Mouse (Mus musculus) mesoderm, embryonic 11.5 days (tissue): ENCODE data around the gene Catsper2.
"Not testable (repeated sequence)": the region's sequence is repeated elsewhere in the genome, so short reads cannot be mapped to it uniquely, and the experiment has no call there.

Experiments used
- DNase-seq: peaks from one replicate; pipeline ENCODE4 v3.0.0-alpha.2; 2012; ENCODE audit warnings: low read depth, low spot score

Catsper2 gene

GRCm38 (mm10) chr2:121434854-121435253 lies 21.3 kb upstream of the Catsper2 start:
- DNase-seq = peak; percentile 24

GRCm38 (mm10) chr2:121425890-121426289 lies 12.3 kb upstream of the Catsper2 start:
- DNase-seq = no peak

- no peak for DNase-seq
These were observed 9.6 kb upstream of the Catsper2 start for GRCm38 (mm10) chr2:121423166-121423565.

- DNase-seq = no peak
These were observed 4.9 kb upstream of the Catsper2 start for GRCm38 (mm10) chr2:121418476-121418875.

DNA sequence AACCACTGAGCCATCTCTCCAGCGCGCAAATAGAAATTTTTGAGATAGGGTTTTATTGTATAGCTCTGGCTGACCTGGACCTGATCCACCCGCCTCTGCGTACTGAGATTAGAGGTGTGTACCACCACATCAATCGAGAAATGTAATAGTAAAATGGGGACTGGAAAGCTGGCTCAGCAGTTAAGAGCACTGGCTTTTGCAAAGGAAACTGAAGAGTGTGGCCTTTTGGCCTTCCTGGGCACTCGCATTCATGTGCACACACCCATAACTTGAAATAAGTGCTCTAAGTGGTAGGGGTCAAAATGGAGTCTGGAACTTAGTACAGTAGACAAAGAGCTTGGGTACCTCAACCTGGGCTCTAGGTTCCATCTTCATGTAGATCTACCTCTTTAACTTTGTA lies 2.8 kb upstream of the Catsper2 start:
- no peak for DNase-seq

DNA sequence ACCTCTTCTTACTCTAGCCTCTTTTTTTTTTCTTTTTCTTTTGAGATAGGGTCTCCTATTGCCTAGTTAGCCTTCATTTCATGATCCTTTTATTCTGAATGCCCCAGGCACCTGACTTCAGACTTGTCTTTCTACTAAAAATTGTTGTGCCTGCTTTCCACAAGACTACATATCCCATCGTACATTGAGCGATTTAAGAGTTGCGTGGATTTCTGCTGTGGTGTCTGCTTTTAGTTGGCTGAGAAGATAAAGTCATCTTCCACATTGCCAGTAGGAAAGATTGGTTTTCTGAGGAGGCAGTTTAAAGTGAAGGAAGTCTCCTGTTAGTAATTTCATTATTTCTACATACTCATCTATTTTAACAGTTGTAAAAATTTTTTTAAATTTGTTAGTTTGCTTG lies 2.0 kb upstream of the Catsper2 start:
- DNase-seq = no peak

DNA sequence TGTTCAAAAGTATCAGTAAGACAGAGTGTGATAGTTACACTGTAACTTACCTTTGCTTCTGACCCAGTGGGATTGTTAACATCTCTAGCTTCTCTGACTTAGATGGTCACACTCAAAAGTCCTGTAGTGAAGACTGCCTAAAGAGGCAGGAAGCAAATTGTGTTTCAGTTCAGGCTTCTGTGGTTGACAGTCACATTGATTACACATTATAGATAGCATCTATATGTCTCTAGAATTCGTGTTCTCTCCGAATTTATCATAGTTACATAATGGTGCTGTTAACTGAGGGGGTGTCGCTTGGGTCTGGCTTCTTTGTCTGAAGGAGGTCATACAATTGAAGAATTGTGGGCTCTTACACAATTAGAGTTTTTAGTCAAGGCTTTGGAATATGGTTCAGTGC lies 1.5 kb upstream of the Catsper2 start:
- no peak for DNase-seq

DNA sequence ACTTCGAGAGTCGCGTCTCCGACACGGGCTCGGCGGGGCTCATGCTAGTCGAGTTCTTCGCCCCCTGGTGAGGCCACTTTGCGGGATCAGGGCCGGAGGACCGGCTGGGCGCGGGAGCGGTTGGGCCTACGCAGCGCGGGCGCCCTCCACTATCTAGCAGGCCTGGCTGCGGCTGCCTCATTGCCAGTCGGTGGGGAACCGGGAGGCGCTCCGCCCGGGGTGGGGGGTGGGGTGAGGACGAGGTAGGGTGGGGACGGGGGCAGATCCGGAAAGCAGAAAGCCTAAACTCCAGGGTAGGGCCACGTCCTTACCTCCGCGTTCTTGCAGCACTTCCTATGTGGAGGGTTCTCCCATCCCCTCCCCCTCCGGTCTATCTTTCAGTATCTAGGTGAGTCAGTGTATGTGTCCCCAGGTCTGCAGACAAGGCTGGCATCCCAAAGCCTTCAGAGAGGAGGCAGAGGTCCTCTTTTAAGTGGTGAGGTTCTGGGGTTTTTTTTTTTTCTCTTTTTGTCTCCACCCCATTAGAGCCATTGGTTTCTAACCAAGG lies 620 bp upstream of the Catsper2 start:
- DNase-seq = peak; percentile 45

GRCm38 (mm10) chr2:121412843-121413386 lies 677 bp downstream of the Catsper2 start:
- DNase-seq = peak; percentile 43

DNA sequence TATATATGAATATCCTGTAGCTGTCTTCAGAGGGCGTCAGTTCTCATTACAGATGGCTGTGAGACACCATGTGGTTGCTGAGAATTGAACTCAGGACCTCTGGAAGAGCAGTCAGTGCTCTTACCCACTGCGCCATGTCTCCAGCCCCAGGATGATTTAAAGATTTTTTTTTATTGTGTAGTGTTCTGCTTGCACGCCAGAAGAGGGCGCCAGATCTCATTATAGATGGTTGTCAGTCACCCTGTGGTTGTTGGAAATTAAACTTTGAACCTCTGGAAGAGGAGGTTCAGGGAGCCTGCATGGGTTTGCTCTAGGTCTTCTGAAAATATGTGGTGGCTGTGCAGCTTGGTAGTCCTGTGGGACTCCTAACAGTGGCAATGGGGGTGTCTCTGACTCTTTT lies 5.4 kb downstream of the Catsper2 start:
- peak; percentile 62 for DNase-seq

DNA sequence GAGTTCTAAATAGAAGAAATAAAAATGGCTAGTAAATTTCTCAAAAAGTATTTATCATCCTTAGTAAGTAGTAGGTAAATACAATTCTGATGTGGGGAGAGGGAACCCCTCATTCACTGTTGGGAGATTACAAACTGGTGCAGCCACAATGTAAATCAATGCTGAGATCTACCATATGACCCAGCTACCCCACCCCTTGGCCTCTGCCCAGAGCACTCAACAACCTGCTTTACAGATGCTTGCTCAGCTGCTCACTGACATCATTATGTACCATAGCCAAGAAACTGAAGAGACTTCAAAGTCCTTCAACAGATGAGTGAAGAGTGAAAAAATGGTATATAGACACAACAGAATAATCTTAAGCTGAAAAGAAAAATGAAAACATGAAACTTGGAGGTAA lies 10.3 kb downstream of the Catsper2 start:
- DNase-seq = no peak

GRCm38 (mm10) chr2:121396624-121397023 lies 17.0 kb downstream of the Catsper2 start:
- peak; percentile 78 for DNase-seq

DNA sequence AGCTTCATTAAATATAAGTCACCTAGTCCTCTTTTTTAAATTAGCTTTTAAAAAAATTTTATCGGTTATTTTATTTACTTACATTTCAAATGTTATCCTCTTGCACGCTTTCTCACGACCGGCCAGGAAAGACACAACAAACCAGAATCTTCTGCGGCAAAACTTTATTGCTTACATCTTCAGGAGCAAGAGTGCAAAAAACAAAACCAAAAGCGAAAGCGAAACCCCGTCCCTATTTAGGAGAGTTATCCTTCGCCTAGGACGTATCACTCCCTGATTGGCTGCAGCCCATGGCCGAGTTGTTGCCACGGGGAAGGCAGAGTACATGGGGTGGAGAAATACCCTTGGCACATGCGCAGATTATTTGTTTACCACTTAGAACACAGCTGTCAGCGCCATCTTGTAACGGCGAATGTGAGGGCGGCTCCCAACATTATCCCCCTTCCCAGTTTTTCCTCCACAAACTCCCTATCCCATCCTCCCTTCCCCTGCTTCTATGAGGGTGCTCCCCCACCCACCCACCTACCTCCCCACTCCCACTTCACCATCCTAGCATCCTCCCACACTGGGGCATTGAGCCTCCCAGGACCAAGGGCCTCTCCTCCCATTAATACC lies 26.5 kb downstream of the Catsper2 start, which contains the start of gene Strc:
Strc (minus strand) TSS at position 208 of the 615 bp plus-strand sequence.
- DNase-seq = not testable (repeated sequence)

DNA sequence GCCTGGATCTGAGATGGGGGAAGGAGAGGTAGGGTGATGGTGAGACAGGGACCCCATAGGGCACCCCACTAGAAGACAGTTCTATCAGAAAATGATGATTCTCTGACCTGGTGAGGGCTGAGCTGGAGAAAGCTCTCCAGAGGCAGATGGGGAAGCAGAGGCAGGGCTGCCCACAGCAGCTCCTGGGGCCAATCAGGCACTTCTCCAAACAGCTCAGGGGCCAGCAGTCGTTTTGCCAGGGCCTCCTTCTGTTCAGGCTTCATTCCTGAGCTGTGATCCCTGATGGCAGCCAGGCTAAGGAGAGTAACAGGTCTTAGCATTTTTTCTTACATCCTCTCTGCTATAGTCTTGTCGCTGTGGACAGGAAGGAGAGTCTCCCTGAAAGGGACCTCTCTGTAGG lies 38.8 kb downstream of the Catsper2 start:
- DNase-seq = no peak

DNA sequence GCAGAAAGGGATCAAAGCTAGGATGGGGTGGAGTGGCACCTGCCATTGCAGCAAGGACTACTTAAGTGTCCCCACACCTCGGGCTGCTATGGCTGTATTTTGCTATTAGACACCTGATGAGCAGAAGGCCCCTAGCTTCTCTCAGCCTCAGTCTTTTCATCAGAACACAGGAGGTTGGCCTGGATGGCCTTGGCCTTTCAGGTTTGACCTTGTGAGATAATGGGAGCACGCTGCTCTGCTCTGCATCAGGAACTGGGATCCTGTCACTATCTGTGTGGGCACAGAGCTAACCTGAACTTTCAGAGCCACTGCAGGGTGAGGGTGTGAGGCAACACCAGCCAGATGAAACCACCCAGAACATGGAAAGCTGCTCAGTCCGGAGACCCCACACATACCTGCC lies 41.3 kb downstream of the Catsper2 start:
- no peak for DNase-seq

- DNase-seq = no peak
These were observed 42.7 kb downstream of the Catsper2 start for GRCm38 (mm10) chr2:121370921-121371320.

DNA sequence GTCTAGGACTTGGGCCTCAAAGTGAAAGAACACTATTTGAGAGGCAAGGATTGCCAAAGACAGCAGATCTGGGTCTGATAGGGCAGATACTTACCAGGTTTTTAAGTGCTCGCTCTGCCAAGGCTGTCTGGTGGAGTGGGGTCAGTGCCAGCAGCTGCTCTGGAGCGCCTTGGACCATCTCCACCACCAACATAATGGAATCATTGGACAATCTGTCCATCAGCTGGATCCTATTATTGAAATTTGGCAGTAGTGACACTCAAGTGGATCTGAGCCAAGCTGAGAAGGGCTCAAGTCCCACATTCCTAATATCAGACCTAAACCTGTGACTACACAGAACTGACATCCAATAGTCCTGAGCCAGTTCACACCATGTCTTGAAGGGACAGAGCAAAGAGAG lies 44.8 kb downstream of the Catsper2 start:
- DNase-seq = no peak

DNA sequence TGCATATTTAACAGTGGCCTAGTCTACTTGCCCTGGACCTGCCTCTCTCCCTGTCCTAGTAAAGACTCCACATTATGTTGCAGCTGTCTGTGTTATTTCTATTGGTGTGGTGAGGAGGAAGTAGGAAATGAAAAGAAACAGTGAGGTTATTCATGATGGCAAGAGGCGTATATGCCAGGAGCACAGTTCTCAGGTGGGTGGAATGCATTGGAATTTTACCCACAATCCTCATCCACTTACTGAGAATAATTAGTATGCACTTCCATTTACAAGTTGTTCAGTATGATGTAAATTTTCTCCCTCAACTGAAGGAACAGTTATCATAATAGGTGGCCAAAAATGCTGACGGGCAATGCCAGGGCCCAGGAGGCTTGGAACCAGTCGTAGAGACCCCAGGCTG lies 49.9 kb downstream of the Catsper2 start:
- DNase-seq = no peak

DNA sequence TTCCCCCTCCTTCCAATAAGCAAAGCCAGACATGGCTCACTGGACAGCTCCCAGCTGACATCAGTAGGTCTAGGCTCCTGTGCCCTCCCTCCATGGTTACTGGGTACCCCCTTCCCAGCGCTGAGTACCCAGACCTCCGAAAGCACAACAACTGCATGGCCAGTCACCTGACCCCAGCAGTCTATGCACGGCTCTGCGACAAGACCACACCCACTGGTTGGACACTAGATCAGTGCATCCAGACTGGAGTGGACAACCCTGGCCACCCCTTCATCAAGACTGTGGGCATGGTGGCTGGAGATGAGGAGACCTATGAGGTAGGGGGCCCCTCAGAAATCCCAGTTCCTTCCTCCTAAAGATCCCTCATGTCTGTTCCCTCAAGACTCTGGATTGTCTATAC lies 54.1 kb downstream of the Catsper2 start:
- DNase-seq = no peak

DNA sequence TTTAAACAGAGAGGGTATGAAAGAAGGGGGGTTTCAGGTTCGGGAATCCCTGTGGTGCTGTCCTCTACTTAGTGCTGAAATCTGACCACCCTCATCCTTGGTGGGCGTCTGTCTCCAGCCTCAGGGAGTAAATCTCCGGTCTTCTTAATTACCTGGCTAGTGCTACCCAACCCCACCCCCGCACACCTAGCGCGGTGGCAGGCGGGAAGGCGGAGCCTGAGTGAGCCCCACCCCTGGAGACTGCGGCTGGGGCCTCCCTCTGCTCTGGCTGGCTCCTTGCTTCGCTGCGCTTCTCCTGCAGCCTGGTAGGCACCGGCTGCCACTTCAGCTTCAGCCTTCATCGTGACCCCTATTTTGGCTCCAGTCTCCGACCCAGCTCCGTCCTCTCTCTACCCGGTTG lies 55.2 kb downstream of the Catsper2 start:
- peak; percentile 64 for DNase-seq

DNA sequence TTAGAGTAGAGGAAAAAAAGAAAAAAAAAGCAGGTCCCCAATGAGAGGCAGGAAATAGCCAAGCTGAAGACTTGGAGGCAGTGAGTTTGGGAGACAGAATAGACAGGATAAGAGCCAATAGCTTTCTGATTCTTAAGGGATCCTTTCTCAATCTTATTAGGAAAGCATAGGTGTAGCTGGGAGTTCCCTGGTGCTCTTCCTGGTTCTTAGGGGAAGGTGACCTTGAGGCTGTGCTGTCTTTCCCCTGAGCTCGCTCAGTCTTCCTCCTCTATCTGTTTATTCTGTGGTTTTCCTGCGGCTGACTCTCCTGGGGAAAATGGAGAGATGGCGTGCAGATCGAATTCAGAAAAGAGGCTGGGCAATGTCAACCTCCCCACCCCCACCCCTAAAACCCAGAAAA lies 55.6 kb downstream of the Catsper2 start:
- no peak for DNase-seq

- DNase-seq = no peak
These were observed 56.1 kb downstream of the Catsper2 start, which contains the start of gene Ckmt1 for GRCm38 (mm10) chr2:121357494-121357893. TSS of gene Ckmt1 (plus strand) at chr2:121357714.

- DNase-seq = peak; percentile 97
These were observed 58.6 kb downstream of the Catsper2 start, which contains the start of gene Ppip5k1 for GRCm38 (mm10) chr2:121354820-121355592. TSS of gene Ppip5k1 (minus strand) at chr2:121355396.
